Mouse (Mus musculus) cortical plate, adult 2 months (tissue): Measurements from ENCODE around the gene Tspan15.

Experiments used
- CTCF ChIP-seq: fragments of 200-500 bp; IDR thresholded peaks from 2 replicates; pipeline ENCODE4 v1.5.1; 2011; ENCODE audit warnings: mild to moderate bottlenecking, control low read depth, low read length; ENCODE audit not compliant: insufficient read depth; ENCODE audit errors: extremely low read depth
- POLR2A ChIP-seq: fragments of 200-500 bp; IDR thresholded peaks from 2 replicates; pipeline ENCODE4 v1.6.1; 2011; ENCODE audit warnings: mild to moderate bottlenecking, low read length, control low read depth; ENCODE audit not compliant: insufficient read depth; ENCODE audit errors: extremely low read depth

GRCm38 (mm10) chr10:62221647-62222046 lies 9.4 kb downstream of the Tspan15 start:
- TF ChIP-seq CTCF (no peak), POLR2A (no peak)
